Mouse (Mus musculus): Measurements from ENCODE around the gene Olfr971.
"Not testable (repeated sequence)": the region's sequence is repeated elsewhere in the genome, so short reads cannot be mapped to it uniquely, and the experiment has no call there.

Gene Olfr971

GRCm38 (mm10) chr9:39836576-39836975 lies at the start of gene Olfr971:
TSS of gene Olfr971 (plus strand) at chr9:39836876.
- DNase-seq (ENCODE audit: low read depth): not testable (repeated sequence)

- DNase-seq (ENCODE audit: low read depth): no peak
These were observed 46.1 kb upstream of the Olfr971 start, which contains the start of gene Olfr969 for GRCm38 (mm10) chr9:39790558-39790957. TSS of gene Olfr969 (plus strand) at chr9:39790945.

- no peak for DNase-seq (ENCODE audit: low read depth)
These were observed 28.1 kb upstream of the Olfr971 start, which contains the start of gene Olfr970 for GRCm38 (mm10) chr9:39808560-39808959. TSS of gene Olfr970 (plus strand) at chr9:39808860.

DNA sequence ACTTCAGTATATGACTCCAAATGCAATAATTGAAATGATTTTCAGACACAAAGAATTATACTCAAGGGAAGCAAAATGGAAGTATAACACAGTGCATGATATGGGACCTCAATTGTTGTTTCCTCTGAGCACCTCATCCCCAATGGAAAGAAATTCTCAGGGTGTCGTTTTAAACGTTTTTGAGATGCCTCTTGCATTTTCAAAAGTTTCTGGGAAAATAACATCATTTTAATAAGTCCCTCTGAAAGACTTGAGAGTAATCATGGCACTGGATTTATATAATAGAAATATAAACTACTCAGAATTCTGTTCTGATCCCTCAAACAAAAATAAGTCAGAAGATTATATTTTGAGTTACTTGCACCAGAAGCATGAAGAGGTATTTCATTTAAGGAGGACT lies 29.4 kb downstream of the Olfr971 start, which contains the start of gene Olfr972:
Gene Olfr972 (plus strand): TSS at position 301 of the 400 bp plus-strand sequence.
- no peak for DNase-seq (ENCODE audit: low read depth)

- not testable (repeated sequence) for DNase-seq (ENCODE audit: low read depth)
These were observed 35.3 kb downstream of the Olfr971 start for GRCm38 (mm10) chr9:39871986-39872385.

GRCm38 (mm10) chr9:39877541-39878396 lies 41.1 kb downstream of the Olfr971 start:
- not testable (repeated sequence) for DNase-seq (ENCODE audit: low read depth)
